Mouse (Mus musculus) ES-E14 (cell line): ENCODE measurements around the gene Tsc22d3. TPM values are rescaled to one million over a fixed set of nuclear protein-coding genes. Genes with fewer than 3 reads are reported as not detected.

ENCODE experiments used
- DNase-seq: peaks from one replicate; pipeline ENCODE4 v3.0.0-alpha.2; 2013; ENCODE audit warnings: low read depth, low spot score
- H3K27ac ChIP-seq: 2 replicates; pipeline ENCODE4 v1.5.1; 2012; ENCODE audit warnings: low read depth, mild to moderate bottlenecking, low read length, moderate library complexity, mixed read lengths; ENCODE audit not compliant: poor library complexity, insufficient read depth, severe bottlenecking
- H3K36me3 ChIP-seq: 2 replicates; pipeline ENCODE4 v1.6.1; 2012; ENCODE audit warnings: mild to moderate bottlenecking, low read length, moderate library complexity, mixed read lengths; ENCODE audit not compliant: control insufficient read depth, poor library complexity, insufficient read depth, severe bottlenecking
- H3K4me1 ChIP-seq, 2 experiments: fragments of 150-350 bp in 1 of 2; sonication (generic) in 1 of 2; 2 replicates each; pipeline ENCODE4 v1.6.1; 2012; ENCODE audit warnings: low read length in 2 of 2, mild to moderate bottlenecking in 1 of 2, mixed read lengths in 1 of 2; ENCODE audit not compliant: control insufficient read depth in 2 of 2, insufficient read depth in 2 of 2, poor library complexity in 1 of 2
- H3K4me3 ChIP-seq, 2 experiments: fragments of 150-350 bp in 1 of 2; sonication (generic) in 1 of 2; 2 replicates each; pipeline ENCODE4 v1.5.1; 2012; ENCODE audit warnings: low read length in 2 of 2, low read depth in 1 of 2, mild to moderate bottlenecking in 1 of 2, mixed read lengths in 1 of 2; ENCODE audit not compliant: insufficient read depth in 1 of 2, poor library complexity in 1 of 2, severe bottlenecking in 1 of 2
- H3K9ac ChIP-seq: 2 replicates; pipeline ENCODE4 v1.6.1; 2012; ENCODE audit warnings: low read depth, mild to moderate bottlenecking, low read length, mixed read lengths; ENCODE audit not compliant: poor library complexity, insufficient read depth, severe bottlenecking
- H3K9me3 ChIP-seq: fragments of 150-350 bp; sonication (generic); 2 replicates; pipeline ENCODE4 v1.6.1; 2012; ENCODE audit warnings: low read depth, mild to moderate bottlenecking, low read length; ENCODE audit not compliant: control insufficient read depth, insufficient read depth
- CHD2 ChIP-seq: IDR thresholded peaks from 2 replicates; pipeline ENCODE4 v1.6.1; 2014; ENCODE audit warnings: mild to moderate bottlenecking, low read depth, low read length, inconsistent platforms
- HCFC1 ChIP-seq: IDR thresholded peaks from 2 replicates; pipeline ENCODE4 v1.6.1; 2012; ENCODE audit warnings: low read length, inconsistent platforms, borderline replicate concordance; ENCODE audit not compliant: insufficient read depth
- MAFK ChIP-seq: IDR thresholded peaks from 2 replicates; pipeline ENCODE4 v1.6.1; 2014; ENCODE audit warnings: mild to moderate bottlenecking, low read depth, low read length, inconsistent platforms; ENCODE audit not compliant: insufficient read depth
- ZC3H11A ChIP-seq: IDR thresholded peaks from 2 replicates; pipeline ENCODE4 v1.6.1; 2012; ENCODE audit warnings: low read depth, mild to moderate bottlenecking, inconsistent platforms, low read length, borderline replicate concordance
- ZNF384 ChIP-seq: IDR thresholded peaks from 2 replicates; pipeline ENCODE4 v1.6.1; 2012; ENCODE audit warnings: low read depth, low read length, inconsistent platforms
- in situ Hi-C, 2 experiments: fragments of 600-800 bp; cut with MboI; formaldehyde crosslinking; loops; one replicate each; pipeline ENCODE4 v1.15.1; 2025; ENCODE audit warnings: low sequenced_read_pairs in 2 of 2, inconsistent platforms in 1 of 2; ENCODE audit not compliant: unreplicated experiment in 2 of 2
- total RNA-seq: library from RNA; depleted of rRNA; stranded (reverse); fragments of 300-350 nt; gene quantifications from 2 replicates; pipeline ENCODE4 v1.2.3, GENCODE M21; 2012

Tsc22d3 gene
- total RNA-seq, 1 experiment, result 3.5 TPM

GRCm38 (mm10) chrX:140532325-140532724, 68.1 kb downstream of the Tsc22d3 start:
- Histone ChIP-seq H3K4me1 (peaks cover 0 to 3% of the 10 kb centered on the region in 2 experiments; a peak in 1 of 4 replicates), H3K9me3 (no peaks in the 10 kb centered on the region), H3K4me3 (no peak overlapping the region), H3K36me3 (no peaks in the 10 kb centered on the region), H3K9ac (no peak overlapping the region), H3K27ac (no peak overlapping the region)
- TF ChIP-seq ZNF384 (no peak), CHD2 (no peak), ZC3H11A (no peak), MAFK (no peak), HCFC1 (no peak)
- DNase-seq, result no peak
- in situ Hi-C loops, result no loop called here

- no peaks in the 10 kb centered on the region for H3K36me3 ChIP-seq
- DNase-seq, result no peak
- no peak overlapping the region for H3K4me3 ChIP-seq
- in situ Hi-C loops, result no loop called here
- H3K9ac ChIP-seq, result no peak overlapping the region
- no peaks in the 10 kb centered on the region for H3K9me3 ChIP-seq
- no peak for TF ChIP-seq MAFK
- TF ChIP-seq HCFC1, result no peak
- no peak for TF ChIP-seq CHD2
- TF ChIP-seq ZNF384, result no peak
- TF ChIP-seq ZC3H11A, result no peak
- peaks cover 0 to 3% of the 10 kb centered on the region in 2 experiments; a peak in 1 of 4 replicates for H3K4me1 ChIP-seq
- no peak overlapping the region for H3K27ac ChIP-seq
Measured at GRCm38 (mm10) chrX:140531356-140531755, 69.1 kb downstream of the Tsc22d3 start.

GRCm38 (mm10) chrX:140530632-140531031, 69.8 kb downstream of the Tsc22d3 start:
- H3K36me3 ChIP-seq, result no peaks in the 10 kb centered on the region
- H3K27ac ChIP-seq, result no peak overlapping the region
- in situ Hi-C loops, result no loop called here
- TF ChIP-seq ZNF384, result no peak
- no peak for TF ChIP-seq MAFK
- no peak for TF ChIP-seq CHD2
- TF ChIP-seq ZC3H11A, result no peak
- TF ChIP-seq HCFC1, result no peak
- peaks cover 0 to 3% of the 10 kb centered on the region in 2 experiments; a peak in 1 of 4 replicates for H3K4me1 ChIP-seq
- no peak overlapping the region for H3K4me3 ChIP-seq
- no peaks in the 10 kb centered on the region for H3K9me3 ChIP-seq
- H3K9ac ChIP-seq, result no peak overlapping the region
- DNase-seq, result no peak

- H3K9me3 ChIP-seq, result no peaks in the 10 kb centered on the region
- in situ Hi-C loops, result no loop called here
- H3K36me3 ChIP-seq, result no peaks in the 10 kb centered on the region
- no peak overlapping the region for H3K9ac ChIP-seq
- no peak for DNase-seq
- no peak for TF ChIP-seq ZC3H11A
- no peak for TF ChIP-seq CHD2
- TF ChIP-seq MAFK, result no peak
- no peak for TF ChIP-seq HCFC1
- no peak for TF ChIP-seq ZNF384
- no peak overlapping the region for H3K27ac ChIP-seq
- H3K4me3 ChIP-seq, result no peak overlapping the region
- H3K4me1 ChIP-seq, result no peaks in the 10 kb centered on the region
Measured at GRCm38 (mm10) chrX:140529074-140529561, 71.3 kb downstream of the Tsc22d3 start.
